Mouse (Mus musculus): ENCODE measurements at regions not wholly inside any gene's neighbourhood (a gene's known extent, or its start where the extent isn't known, plus 50 kb on each side); places are given as distances from the start of the nearest gene placed in this dataset.
"Not testable (repeated sequence)": the region's sequence is repeated elsewhere in the genome, so short reads cannot be mapped to it uniquely, and the experiment has no call there.

GRCm38 (mm10) chr13:6836351-6837074 lies 187.9 kb upstream of the Pfkp start:
- DNase-seq = peak; percentile 25 to 28
- H3K27me3 ChIP-seq (ENCODE audit: control insufficient read depth, insufficient read depth, low read length) = no peaks in the 10 kb centered on the region
- no peaks in the 10 kb centered on the region for H3K4me1 ChIP-seq (ENCODE audit: control insufficient read depth, insufficient read depth, low read length)
- 51% methylated on average over 6 of the region's 6 CpGs for WGBS
- TF ChIP-seq POLR2A (IDR thresholded peaks at IDR 0.05; ENCODE audit: borderline replicate concordance, insufficient read depth, low read length) (no peak), CTCF (IDR thresholded peaks at IDR 0.05; ENCODE audit: borderline replicate concordance, insufficient read depth, low read depth, low read length) (peak; percentile 30; the same call in 1 of the 2 replicates)
- H3K27ac ChIP-seq (ENCODE audit: insufficient read depth, low read length) = no peak overlapping the region
- H3K4me3 ChIP-seq (replicated peaks; ENCODE audit: insufficient read depth, low read depth, low read length) = no peak overlapping the region

- 33% methylated on average over 1 of the region's 1 CpGs for WGBS
- Histone ChIP-seq H3K27ac (ENCODE audit: insufficient read depth, low read length) (no peak overlapping the region), H3K4me3 (replicated peaks; ENCODE audit: insufficient read depth, low read depth, low read length) (no peak overlapping the region), H3K27me3 (ENCODE audit: control insufficient read depth, insufficient read depth, low read length) (no peaks in the 10 kb centered on the region), H3K4me1 (ENCODE audit: control insufficient read depth, insufficient read depth, low read length) (no peaks in the 10 kb centered on the region)
- no peak for DNase-seq
- TF ChIP-seq POLR2A (IDR thresholded peaks at IDR 0.05; ENCODE audit: borderline replicate concordance, insufficient read depth, low read length) = no peak
Measured at GRCm38 (mm10) chr13:6829882-6830281, 181.3 kb upstream of the Pfkp start.

- Histone ChIP-seq H3K4me3 (replicated peaks; ENCODE audit: insufficient read depth, low read depth, low read length) (no peak overlapping the region), H3K27me3 (ENCODE audit: control insufficient read depth, insufficient read depth, low read length) (no peaks in the 10 kb centered on the region), H3K27ac (ENCODE audit: insufficient read depth, low read length) (no peak overlapping the region), H3K4me1 (ENCODE audit: control insufficient read depth, insufficient read depth, low read length) (no peaks in the 10 kb centered on the region)
- DNase-seq = no peak
- WGBS = 59% methylated on average over 5 of the region's 5 CpGs
- TF ChIP-seq POLR2A (IDR thresholded peaks at IDR 0.05; ENCODE audit: borderline replicate concordance, insufficient read depth, low read length) (no peak), CTCF (IDR thresholded peaks at IDR 0.05; ENCODE audit: borderline replicate concordance, insufficient read depth, low read depth, low read length) (no peak)
Measured at GRCm38 (mm10) chr13:6829346-6829745, 180.8 kb upstream of the Pfkp start.

GRCm38 (mm10) chr13:6828601-6829330 lies 180.2 kb upstream of the Pfkp start:
- H3K27ac ChIP-seq (ENCODE audit: insufficient read depth, low read length); H3K4me3 ChIP-seq (replicated peaks; ENCODE audit: insufficient read depth, low read depth, low read length); H3K27me3 ChIP-seq (ENCODE audit: control insufficient read depth, insufficient read depth, low read length); H3K4me1 ChIP-seq (ENCODE audit: control insufficient read depth, insufficient read depth, low read length); DNase-seq: not testable (repeated sequence)
- WGBS = 63% methylated on average over 8 of the region's 8 CpGs

GRCm38 (mm10) chr13:6802243-6803157 lies 153.9 kb upstream of the Pfkp start:
- no peak for DNase-seq
- Histone ChIP-seq H3K27ac (ENCODE audit: insufficient read depth, low read length) (no peak overlapping the region), H3K27me3 (ENCODE audit: control insufficient read depth, insufficient read depth, low read length) (no peaks in the 10 kb centered on the region), H3K4me1 (ENCODE audit: control insufficient read depth, insufficient read depth, low read length) (no peaks in the 10 kb centered on the region), H3K4me3 (replicated peaks; ENCODE audit: insufficient read depth, low read depth, low read length) (no peak overlapping the region)
- no peak for TF ChIP-seq POLR2A (IDR thresholded peaks at IDR 0.05; ENCODE audit: borderline replicate concordance, insufficient read depth, low read length)
- TF ChIP-seq CTCF (IDR thresholded peaks at IDR 0.05; ENCODE audit: borderline replicate concordance, insufficient read depth, low read depth, low read length) = no peak
- 37% methylated on average over 5 of the region's 5 CpGs for WGBS

- Histone ChIP-seq H3K4me1 (ENCODE audit: control insufficient read depth, insufficient read depth, low read length) (no peaks in the 10 kb centered on the region), H3K27ac (ENCODE audit: insufficient read depth, low read length) (no peak overlapping the region), H3K27me3 (ENCODE audit: control insufficient read depth, insufficient read depth, low read length) (no peaks in the 10 kb centered on the region), H3K4me3 (replicated peaks; ENCODE audit: insufficient read depth, low read depth, low read length) (no peak overlapping the region)
- DNase-seq = no peak
- WGBS = 77% methylated on average over 6 of the region's 6 CpGs
- no peak for TF ChIP-seq CTCF (IDR thresholded peaks at IDR 0.05; ENCODE audit: borderline replicate concordance, insufficient read depth, low read depth, low read length)
- no peak for TF ChIP-seq POLR2A (IDR thresholded peaks at IDR 0.05; ENCODE audit: borderline replicate concordance, insufficient read depth, low read length)
Measured at GRCm38 (mm10) chr13:6767936-6768588, 119.5 kb upstream of the Pfkp start.

- DNase-seq = no peak
- TF ChIP-seq CTCF (IDR thresholded peaks at IDR 0.05; ENCODE audit: borderline replicate concordance, insufficient read depth, low read depth, low read length) (no peak), POLR2A (IDR thresholded peaks at IDR 0.05; ENCODE audit: borderline replicate concordance, insufficient read depth, low read length) (no peak)
- H3K27me3 ChIP-seq (ENCODE audit: control insufficient read depth, insufficient read depth, low read length) = no peaks in the 10 kb centered on the region
- H3K4me1 ChIP-seq (ENCODE audit: control insufficient read depth, insufficient read depth, low read length) = no peaks in the 10 kb centered on the region
- H3K27ac ChIP-seq (ENCODE audit: insufficient read depth, low read length) = no peak overlapping the region
- WGBS = 97% methylated on average over 1 of the region's 1 CpGs
- H3K4me3 ChIP-seq (replicated peaks; ENCODE audit: insufficient read depth, low read depth, low read length) = no peak overlapping the region
Measured at GRCm38 (mm10) chr13:6757151-6757550, 108.6 kb upstream of the Pfkp start.
